Mouse (Mus musculus) monocyte, adult 2 months (primary cell): ENCODE data around the gene B4galt5.
"Not testable (repeated sequence)": the region's sequence is repeated elsewhere in the genome, so short reads cannot be mapped to it uniquely, and the experiment has no call there.

ENCODE experiments used
- DNase-seq, 2 experiments: peaks; one replicate each; pipeline ENCODE4 v3.0.0; 2022; ENCODE audit warnings: low spot score in 2 of 2, low read depth in 1 of 2

Gene B4galt5

GRCm38 (mm10) chr2:167348376-167349282 lies at the start of gene B4galt5:
Gene B4galt5 (minus strand): TSS chr2:167349183.
- no peak for DNase-seq

DNA sequence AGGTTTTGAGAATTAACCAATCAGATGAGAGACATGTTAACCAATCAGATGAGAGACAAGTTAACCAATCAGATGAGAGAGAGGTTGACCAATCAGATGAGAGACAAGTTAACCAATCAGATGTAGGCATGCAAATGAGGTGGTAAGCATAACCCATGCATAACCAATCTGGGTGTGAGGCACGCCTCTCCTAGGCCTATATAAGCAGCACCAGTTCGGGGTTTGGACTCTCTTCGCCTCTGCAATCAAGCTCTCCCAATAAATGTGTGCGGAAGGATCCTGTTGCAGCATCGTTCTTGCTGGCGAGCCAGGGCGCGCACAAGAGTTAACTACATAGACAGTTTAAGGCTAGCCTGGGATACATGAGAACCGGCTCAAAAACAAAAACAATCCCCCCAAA lies 47.4 kb upstream of the B4galt5 start:
- DNase-seq = not testable (repeated sequence)

GRCm38 (mm10) chr2:167394426-167394825 lies 45.4 kb upstream of the B4galt5 start:
- DNase-seq = no peak

DNA sequence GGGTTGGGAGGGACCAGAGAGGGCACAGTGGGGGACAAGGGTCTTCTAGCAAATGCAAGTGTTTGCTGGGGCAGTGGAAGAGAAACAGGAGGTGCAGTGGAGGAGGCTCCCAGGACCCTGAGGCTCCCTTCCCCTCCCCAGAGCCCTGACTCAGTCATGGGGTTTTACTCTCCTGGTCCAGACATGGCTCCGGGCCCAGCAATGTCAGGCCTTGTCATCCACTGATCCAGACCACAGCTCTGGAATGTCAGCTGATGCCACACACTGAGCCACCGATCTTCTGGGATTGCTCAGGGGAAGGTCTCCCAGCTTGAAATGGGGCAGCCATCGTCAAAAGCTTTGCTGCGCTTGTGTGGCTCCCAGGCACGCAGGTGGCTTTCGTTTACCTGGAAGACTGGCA lies 38.0 kb upstream of the B4galt5 start:
- DNase-seq = no peak

- no peak for DNase-seq
Observed at GRCm38 (mm10) chr2:167386456-167386855, 37.5 kb upstream of the B4galt5 start.

DNA sequence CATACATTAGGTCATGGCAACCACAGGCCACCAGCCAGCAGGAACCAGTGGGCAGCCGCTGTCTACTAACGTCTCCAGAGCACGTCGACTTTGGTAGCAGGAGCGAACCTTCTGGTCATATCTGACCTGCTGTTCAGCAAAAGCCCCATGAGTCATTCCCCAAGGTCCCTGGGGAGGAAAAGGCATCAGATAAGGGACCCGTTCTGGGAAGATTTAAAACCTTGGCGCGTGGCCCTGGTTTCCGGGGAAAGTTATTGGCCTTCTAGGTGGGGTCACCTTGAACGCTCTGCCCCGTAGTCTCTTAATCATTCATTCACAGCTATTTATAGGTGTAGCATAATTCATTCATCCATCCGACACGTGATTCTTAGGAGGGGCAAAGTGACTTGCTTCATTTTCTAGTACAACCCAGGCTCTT lies 34.7 kb upstream of the B4galt5 start:
- no peak for DNase-seq

DNA sequence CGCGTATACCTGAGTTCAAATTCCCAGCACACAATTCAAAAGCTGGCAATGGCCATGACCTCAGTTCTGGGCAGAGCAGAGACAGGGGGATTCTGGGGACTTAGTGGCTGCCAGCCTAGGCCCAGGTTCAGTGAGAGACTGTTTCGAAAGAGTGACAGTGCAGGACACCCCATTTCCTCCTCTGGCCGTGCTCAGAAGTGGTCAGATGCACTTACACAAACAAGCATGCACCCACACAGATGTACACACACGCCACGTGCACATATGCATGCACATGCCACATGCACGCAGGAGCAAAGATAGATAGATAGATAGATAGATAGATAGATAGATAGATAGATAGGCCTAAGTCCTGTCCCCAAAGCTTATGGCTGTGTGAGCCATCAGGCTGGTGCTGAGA lies 33.4 kb upstream of the B4galt5 start:
- no peak for DNase-seq

DNA sequence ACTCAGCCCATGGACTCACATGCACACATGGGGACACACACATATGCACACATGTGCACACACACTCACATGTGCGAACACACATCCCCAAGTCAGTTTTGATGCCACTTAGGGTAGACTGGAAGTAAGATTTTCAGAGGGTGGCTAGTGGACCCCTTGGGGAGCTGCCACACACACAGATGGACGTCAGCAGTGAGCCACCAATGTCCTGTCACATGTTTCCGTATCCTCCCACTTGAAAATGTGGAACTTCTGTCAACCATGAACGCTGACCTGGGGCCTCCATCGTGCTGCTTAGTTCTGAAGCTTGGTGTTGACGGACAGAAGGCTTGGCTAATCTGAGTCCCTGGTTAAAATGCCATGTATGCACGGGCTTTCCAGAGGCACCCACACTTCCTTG lies 32.6 kb upstream of the B4galt5 start:
- peak in 1 of 2 experiments; percentile 57 for DNase-seq

DNA sequence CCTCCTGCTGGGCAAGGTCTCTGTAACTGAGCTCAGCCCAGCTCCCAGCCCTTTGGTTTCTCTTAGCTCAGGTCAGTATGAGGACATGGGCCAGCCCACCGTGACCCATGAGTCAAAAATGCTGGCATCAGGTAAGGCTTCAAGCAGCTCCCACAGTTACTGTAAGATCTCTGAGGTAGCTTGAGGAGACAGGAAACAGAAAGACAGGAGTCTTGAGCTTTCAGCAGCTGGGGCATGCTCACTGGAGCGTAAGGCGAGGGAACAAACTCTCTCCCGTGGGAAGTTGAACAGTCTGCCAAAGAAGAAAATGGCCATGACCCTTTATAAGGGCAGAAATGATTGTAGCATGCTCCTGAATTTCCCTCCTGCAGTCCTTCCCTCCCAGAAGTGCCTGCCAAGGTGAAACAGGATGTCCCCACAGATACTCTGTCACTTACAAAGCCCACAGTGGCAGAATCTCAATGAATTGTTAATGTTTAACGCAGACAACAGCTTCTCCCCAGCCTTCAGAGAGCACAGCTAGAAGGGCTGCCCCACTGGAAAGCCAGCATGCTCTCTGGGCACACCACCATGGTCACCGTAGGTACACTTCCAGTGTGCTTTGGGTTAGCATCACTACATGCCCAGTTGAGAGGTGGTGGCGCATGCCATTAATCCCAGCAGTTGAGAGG lies 31.8 kb upstream of the B4galt5 start:
- DNase-seq = no peak

DNA sequence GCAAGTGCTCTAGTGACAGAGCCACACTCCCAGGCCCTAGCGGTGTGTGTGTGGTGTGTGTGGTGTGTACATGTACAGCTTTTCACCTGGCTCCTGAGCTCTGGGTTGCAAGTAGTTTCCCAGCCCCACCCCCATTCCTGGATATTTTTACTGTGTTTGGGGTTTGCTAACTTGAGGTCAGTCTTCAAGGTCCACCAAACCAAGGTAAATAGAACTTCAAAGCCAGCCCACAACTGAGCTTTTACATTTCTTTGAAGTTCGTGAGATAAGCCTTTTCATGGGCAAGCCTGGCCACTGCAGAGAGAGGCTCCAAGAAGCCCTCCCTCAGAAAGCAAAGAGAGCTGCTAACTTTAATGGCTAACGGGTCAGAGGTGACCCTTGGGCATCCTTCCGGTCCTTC lies 30.0 kb upstream of the B4galt5 start:
- no peak for DNase-seq

- peak in 1 of 2 experiments; percentile 47 for DNase-seq
Observed at GRCm38 (mm10) chr2:167377697-167378096, 28.7 kb upstream of the B4galt5 start.

DNA sequence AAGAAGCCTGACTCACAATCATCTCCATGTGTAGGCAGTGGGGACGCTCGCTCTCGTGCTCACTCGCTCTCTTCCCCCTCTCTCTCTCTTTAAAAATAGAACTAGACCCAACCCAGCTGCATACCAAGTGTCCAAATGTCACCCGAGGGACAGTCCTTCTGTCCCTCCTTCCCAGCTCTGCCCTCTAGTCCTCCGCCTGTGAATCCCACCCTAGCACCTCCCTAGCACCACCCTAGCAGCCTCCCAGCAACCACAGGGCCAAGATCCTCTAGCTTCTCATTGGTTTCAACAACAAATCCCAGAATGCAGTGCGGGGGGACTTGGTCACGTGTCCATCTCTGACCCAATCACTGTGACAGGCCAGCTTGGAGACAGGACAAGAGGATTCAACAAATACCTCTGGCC lies 27.2 kb upstream of the B4galt5 start:
- peak in 1 of 2 experiments; percentile 68 for DNase-seq

DNA sequence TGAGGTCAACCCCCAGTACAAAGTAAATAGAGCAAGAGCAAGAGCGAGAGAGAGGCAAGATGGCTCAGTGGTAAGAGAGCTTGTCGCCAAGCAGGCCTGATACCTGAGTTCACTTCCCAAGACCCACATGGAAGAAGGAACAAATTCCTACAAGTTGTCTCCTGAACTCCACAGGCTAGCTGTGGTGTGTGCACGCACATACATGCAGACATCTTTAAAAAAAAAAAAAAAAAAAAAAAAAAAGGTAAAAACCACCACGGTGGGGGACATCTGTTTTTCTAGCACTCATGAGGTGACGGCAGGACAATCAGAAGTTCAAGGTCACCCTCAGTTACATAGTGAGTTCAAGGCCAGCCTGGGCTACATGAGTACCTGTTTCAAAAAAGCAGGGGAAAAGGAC lies 26.7 kb upstream of the B4galt5 start:
- DNase-seq = no peak

DNA sequence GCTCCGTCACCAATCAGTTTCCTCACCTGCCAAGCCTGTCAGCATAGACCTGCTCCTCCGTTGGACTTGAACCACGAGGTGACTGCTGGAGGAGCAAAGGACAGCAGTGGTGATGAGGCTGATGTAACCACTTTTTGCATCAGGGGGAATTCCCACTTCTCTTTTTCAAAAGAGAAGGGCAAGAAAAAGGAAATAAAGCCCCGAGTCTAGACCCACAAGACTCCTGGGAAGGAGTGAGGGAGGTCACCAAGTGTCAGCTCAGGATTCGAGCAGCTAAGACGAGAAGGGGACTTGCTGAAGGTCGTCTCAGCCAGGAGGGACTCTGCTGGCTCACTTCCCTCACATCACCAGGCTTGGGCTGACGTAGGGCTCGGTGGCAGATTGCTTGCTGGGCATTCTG lies 26.2 kb upstream of the B4galt5 start:
- DNase-seq = peak; percentile 73 to 82

GRCm38 (mm10) chr2:167374191-167374805 lies 25.3 kb upstream of the B4galt5 start:
- DNase-seq = no peak

- no peak for DNase-seq
Observed at GRCm38 (mm10) chr2:167373266-167373665, 24.3 kb upstream of the B4galt5 start.

DNA sequence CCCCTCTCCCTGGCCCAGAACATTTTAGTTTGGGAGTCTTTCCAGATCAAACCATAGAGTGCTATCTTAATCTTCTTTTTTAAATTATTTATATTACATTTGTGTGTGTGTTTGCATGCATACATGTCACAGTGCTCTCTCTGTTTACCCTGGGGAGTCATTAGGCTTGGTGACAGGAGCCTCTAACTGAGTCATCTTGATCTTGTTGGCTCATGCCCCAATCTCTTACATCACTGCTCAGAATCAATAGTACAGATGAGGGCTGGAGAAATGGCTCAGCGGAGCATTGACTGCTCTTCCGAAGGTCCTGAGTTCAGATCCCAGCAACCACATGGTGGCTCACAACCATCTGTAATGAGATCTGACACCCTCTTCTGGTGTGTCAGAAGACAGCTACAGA lies 22.5 kb upstream of the B4galt5 start:
- no peak for DNase-seq

DNA sequence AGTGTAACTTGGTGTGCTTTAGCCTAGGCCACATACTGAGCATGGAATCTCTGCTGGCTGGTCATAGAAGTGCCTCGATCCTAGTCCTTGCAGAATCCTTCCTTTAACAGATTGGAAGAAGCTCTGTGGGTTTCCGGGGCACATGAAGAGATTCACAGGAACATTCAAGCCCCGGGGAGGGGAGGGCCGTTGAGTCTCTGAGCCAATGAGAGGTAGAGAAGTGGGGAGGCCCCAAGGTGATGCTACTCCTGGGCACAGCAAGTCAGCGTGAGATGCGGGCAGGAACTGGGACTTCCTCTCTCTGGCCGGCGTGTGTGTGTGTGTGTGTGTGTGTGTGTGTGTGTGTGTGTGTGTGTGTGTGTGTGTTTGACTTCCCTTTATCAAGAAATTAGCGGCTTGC lies 19.3 kb upstream of the B4galt5 start:
- DNase-seq = peak in 1 of 2 experiments; percentile 80

- DNase-seq = peak in 1 of 2 experiments; percentile 28
Observed at GRCm38 (mm10) chr2:167367777-167368281, 18.8 kb upstream of the B4galt5 start.

DNA sequence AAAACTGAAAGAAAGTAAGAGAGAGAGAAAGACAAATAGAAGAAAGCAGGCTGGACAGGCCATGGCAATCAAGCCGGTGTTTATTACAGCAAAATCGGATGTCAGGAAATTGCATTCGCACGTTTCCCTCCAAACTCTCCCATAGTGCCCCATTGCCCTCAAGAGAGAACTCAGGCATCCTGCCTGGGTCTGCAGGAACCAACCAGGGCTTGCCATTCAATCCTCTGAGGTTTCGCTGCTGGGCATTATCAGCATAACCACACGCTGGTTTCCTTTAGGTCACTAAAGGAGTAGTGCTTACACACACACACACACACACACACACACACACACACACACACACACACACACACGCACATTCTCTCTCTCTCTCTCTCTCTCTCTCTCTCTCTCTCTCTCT lies 18.3 kb upstream of the B4galt5 start:
- DNase-seq = peak in 1 of 2 experiments; percentile 36

DNA sequence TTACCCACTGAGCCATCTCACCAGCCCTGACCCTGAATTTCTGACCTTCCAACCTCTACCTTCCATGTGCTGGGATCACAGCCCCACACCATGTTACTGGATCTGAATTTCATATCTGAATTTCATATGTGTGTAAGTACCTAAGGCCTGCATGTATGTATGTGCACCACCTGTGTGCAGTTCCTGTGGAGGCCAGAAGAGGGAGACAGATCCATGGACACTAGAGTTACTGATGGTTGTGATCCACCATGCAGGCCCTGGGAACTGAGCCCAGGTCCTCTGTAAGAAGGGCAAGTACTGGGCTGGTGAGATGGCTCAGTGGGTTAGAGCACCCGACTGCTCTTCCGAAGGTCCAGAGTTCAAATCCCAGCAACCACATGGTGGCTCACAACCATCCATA lies 16.1 kb upstream of the B4galt5 start:
- no peak for DNase-seq
